Mouse (Mus musculus): Measurements from ENCODE around the gene C4b.
"Not testable (repeated sequence)": the region's sequence is repeated elsewhere in the genome, so short reads cannot be mapped to it uniquely, and the experiment has no call there.

- not testable (repeated sequence) for TF ChIP-seq TAL1, GATA1 (IDR thresholded peaks at IDR 0.05; ENCODE audit: low read length)
These were observed 21.4 kb downstream of the C4b start for GRCm38 (mm10) chr17:34722238-34722637.
